Mouse (Mus musculus): ENCODE data around the gene Cfp.

The Cfp gene

GRCm38 (mm10) chrX:20931364-20931763 lies at the start of gene Cfp:
Cfp (minus strand) TSS chrX:20931555.
- peak in 1 of 2 experiments; percentile 15 for DNase-seq

GRCm38 (mm10) chrX:20980901-20981300 lies 49.5 kb upstream of the Cfp start:
- DNase-seq, result no peak

GRCm38 (mm10) chrX:20961477-20962378 lies 30.4 kb upstream of the Cfp start, which contains the start of gene Uxt:
Uxt (minus strand) TSS chrX:20962017.
- DNase-seq, result peak; percentile 92 to 93

- peak; percentile 86 to 90 for DNase-seq
These were observed 19.0 kb upstream of the Cfp start, which contains the start of gene Elk1 for GRCm38 (mm10) chrX:20950191-20950880. Elk1 (minus strand) TSS chrX:20950608.

- DNase-seq, result peak; percentile 26 to 58
These were observed 14.7 kb upstream of the Cfp start for GRCm38 (mm10) chrX:20946055-20946454.

- DNase-seq, result peak; percentile 27 to 43
These were observed 608 bp upstream of the Cfp start for GRCm38 (mm10) chrX:20931963-20932362.

GRCm38 (mm10) chrX:20929859-20930258 lies 1.5 kb downstream of the Cfp start:
- DNase-seq, result no peak

- no peak for DNase-seq
These were observed 6.4 kb downstream of the Cfp start for GRCm38 (mm10) chrX:20924976-20925375.

GRCm38 (mm10) chrX:20923506-20923905 lies 7.8 kb downstream of the Cfp start:
- no peak for DNase-seq

- DNase-seq, result no peak
These were observed 10.0 kb downstream of the Cfp start for GRCm38 (mm10) chrX:20921366-20921765.

GRCm38 (mm10) chrX:20920844-20921364 lies 10.5 kb downstream of the Cfp start, which contains the start of gene Syn1:
Syn1 (minus strand) TSS chrX:20921004.
- peak; percentile 81 to 88 for DNase-seq

GRCm38 (mm10) chrX:20920249-20920843 lies 11.0 kb downstream of the Cfp start:
- DNase-seq, result no peak

- DNase-seq, result no peak
These were observed 16.3 kb downstream of the Cfp start for GRCm38 (mm10) chrX:20915075-20915474.

GRCm38 (mm10) chrX:20913726-20914125 lies 17.6 kb downstream of the Cfp start:
- no peak for DNase-seq

- no peak for DNase-seq
These were observed 21.3 kb downstream of the Cfp start for GRCm38 (mm10) chrX:20910074-20910473.

All from lung, postnatal 4 days (tissue).